In genomic region chr3:90432811-90433219, GRCm38 (mm10) we compare ENCODE assay signal across 8 mouse cellular contexts. TPM values are rescaled to one million over a fixed set of nuclear protein-coding genes. Genes with fewer than 3 reads are reported as not detected.
DNase-seq lines count a peak whose midpoint lies in the region; ATAC-seq and TF ChIP-seq lines count a peak whose summit lies in the region.

No protein-coding gene starts in this region.

- peak; percentile 24 for ATAC-seq in forebrain, embryonic 14.5 days
- peak; percentile 40 for ATAC-seq in intestine, embryonic 16.5 days
- ATAC-seq in midbrain, embryonic 15.5 days (replicated peaks) = peak; percentile 60

- WGBS in spleen, adult 2 months = under 1% methylated on average over 12 of the region's 12 CpGs
- under 1% methylated on average over 12 of the region's 12 CpGs for WGBS in forebrain, embryonic 14.5 days
- WGBS in intestine, embryonic 16.5 days = under 1% methylated on average over 12 of the region's 12 CpGs
- WGBS in midbrain, embryonic 15.5 days = 0% methylated on average over 12 of the region's 12 CpGs

- DNase-seq in spleen, adult 2 months (ENCODE audit: low read depth in 1 of 2, low spot score in 2 of 2) = no peak
- DNase-seq in spleen, adult 18-20 months = no peak
- DNase-seq in brain, adult 2 months (ENCODE audit: low read depth, low spot score) = peak; percentile 60
- DNase-seq in forebrain, embryonic 14.5 days (ENCODE audit: low spot score) = peak; percentile 25
- peak; percentile 57 for DNase-seq in liver
- DNase-seq in MN1 (ENCODE audit: low spot score) = no peak

- TF ChIP-seq CTCF in spleen, adult 2 months (IDR thresholded peaks at IDR 0.05; ENCODE audit: extremely low read depth, insufficient read depth, insufficient read length, insufficient replicate concordance) = no peak

- no peak for TF ChIP-seq POLR2A in spleen, adult 2 months (IDR thresholded peaks at IDR 0.05; ENCODE audit: low read depth, low read length)

- no peaks in the 10 kb centered on the region for H3K4me1 ChIP-seq in spleen, adult 2 months (ENCODE audit: control insufficient read depth, insufficient read depth, insufficient read length)
- H3K4me1 ChIP-seq in forebrain, embryonic 14.5 days (ENCODE audit: control insufficient read depth, insufficient read depth, low read length) = peaks cover 19% of the 10 kb centered on the region
- H3K4me1 ChIP-seq in intestine, embryonic 16.5 days (ENCODE audit: control insufficient read depth, insufficient read depth, low read length) = peaks cover 29% of the 10 kb centered on the region
- H3K4me1 ChIP-seq in midbrain, embryonic 15.5 days = peaks cover 34% of the 10 kb centered on the region

- H3K9ac ChIP-seq in forebrain, embryonic 14.5 days (ENCODE audit: low read length) = peak overlapping the region; percentile 94
- H3K9ac ChIP-seq in intestine, embryonic 16.5 days (ENCODE audit: low read depth, low read length) = peak overlapping the region; percentile 90
- peak overlapping the region; percentile 83 for H3K9ac ChIP-seq in midbrain, embryonic 15.5 days

- H3K36me3 ChIP-seq in spleen, adult 2 months (ENCODE audit: control insufficient read depth, insufficient read depth, low read length) = no peaks in the 10 kb centered on the region
- H3K36me3 ChIP-seq in forebrain, embryonic 14.5 days (ENCODE audit: control insufficient read depth, insufficient read depth, low read length) = peaks cover 4% of the 10 kb centered on the region; the same call in 1 of the 2 replicates
- no peaks in the 10 kb centered on the region for H3K36me3 ChIP-seq in intestine, embryonic 16.5 days (ENCODE audit: control insufficient read depth, insufficient read depth, low read length)
- no peaks in the 10 kb centered on the region for H3K36me3 ChIP-seq in midbrain, embryonic 15.5 days (replicated peaks)

- H3K4me3 ChIP-seq in spleen, adult 2 months (ENCODE audit: extremely low read depth, insufficient read depth, insufficient read length) = peak overlapping the region; percentile 70
- H3K4me3 ChIP-seq in forebrain, embryonic 14.5 days (ENCODE audit: low read depth, low read length) = peak overlapping the region; percentile 73
- peak overlapping the region; percentile 65 for H3K4me3 ChIP-seq in intestine, embryonic 16.5 days (ENCODE audit: low read length)
- H3K4me3 ChIP-seq in midbrain, embryonic 15.5 days = peak overlapping the region; percentile 82

- peak overlapping the region; percentile 94 for H3K27ac ChIP-seq in spleen, adult 2 months (ENCODE audit: insufficient read depth, low read length)
- peak overlapping the region; percentile 95 for H3K27ac ChIP-seq in forebrain, embryonic 14.5 days (ENCODE audit: low read depth, low read length)
- peak overlapping the region; percentile 95 for H3K27ac ChIP-seq in intestine, embryonic 16.5 days (ENCODE audit: low read length)
- H3K27ac ChIP-seq in midbrain, embryonic 15.5 days = peak overlapping the region; percentile 92

- no peaks in the 10 kb centered on the region for H3K9me3 ChIP-seq in forebrain, embryonic 14.5 days (replicated peaks; ENCODE audit: control insufficient read depth, low read length)
- H3K9me3 ChIP-seq in intestine, embryonic 16.5 days (ENCODE audit: control insufficient read depth, low read length) = no peaks in the 10 kb centered on the region
- no peaks in the 10 kb centered on the region for H3K9me3 ChIP-seq in midbrain, embryonic 15.5 days

- H3K27me3 ChIP-seq in spleen, adult 2 months (ENCODE audit: control insufficient read depth, insufficient read depth, low read length) = no peaks in the 10 kb centered on the region
- H3K27me3 ChIP-seq in forebrain, embryonic 14.5 days (replicated peaks; ENCODE audit: control insufficient read depth, insufficient read depth, low read length) = no peaks in the 10 kb centered on the region
- H3K27me3 ChIP-seq in intestine, embryonic 16.5 days (replicated peaks; ENCODE audit: control insufficient read depth, insufficient read depth, low read length) = no peaks in the 10 kb centered on the region
- H3K27me3 ChIP-seq in midbrain, embryonic 15.5 days (replicated peaks) = no peaks in the 10 kb centered on the region

- peak overlapping the region; percentile 99 for H3K4me2 ChIP-seq in forebrain, embryonic 14.5 days (ENCODE audit: low read length)
- H3K4me2 ChIP-seq in intestine, embryonic 16.5 days (ENCODE audit: low read depth, low read length) = peak overlapping the region; percentile 81
- peak overlapping the region; percentile 99 for H3K4me2 ChIP-seq in midbrain, embryonic 15.5 days

RNA-seq across cellular contexts. Expression of gene Ints3, which starts 0.6 kb away (rescaled TPM):
- polyA plus RNA-seq in spleen, adult 2 months (2012; rRNA removed) = 19.7 and 21.1 TPM in 2 replicates
- 20.7 and 25.3 TPM in 2 replicates for polyA plus RNA-seq in forebrain, embryonic 14.5 days (2014; fragmentation: Nextera tagmentation; extraction: Ambion mirVana)
- polyA plus RNA-seq in intestine, embryonic 16.5 days (2015; fragmentation: Nextera tagmentation; extraction: Ambion mirVana) = 20.2 and 22.1 TPM in 2 replicates
- 37.8 and 39.2 TPM in 2 replicates for polyA plus RNA-seq in midbrain, embryonic 15.5 days (2015; fragmentation: Nextera tagmentation; extraction: Ambion mirVana)

RNA-seq across cellular contexts. Expression of gene Npr1, which starts 32.9 kb away (rescaled TPM):
- 15.4 and 16.1 TPM in 2 replicates for polyA plus RNA-seq in spleen, adult 2 months (2012; rRNA removed)
- 2.5 and 3.4 TPM in 2 replicates for polyA plus RNA-seq in forebrain, embryonic 14.5 days (2014; fragmentation: Nextera tagmentation; extraction: Ambion mirVana)
- 5.6 and 6.6 TPM in 2 replicates for polyA plus RNA-seq in intestine, embryonic 16.5 days (2015; fragmentation: Nextera tagmentation; extraction: Ambion mirVana)
- polyA plus RNA-seq in midbrain, embryonic 15.5 days (2015; fragmentation: Nextera tagmentation; extraction: Ambion mirVana) = 2.7 and 3.0 TPM in 2 replicates

RNA-seq across cellular contexts. Expression of gene Slc27a3, which starts 43.1 kb away (rescaled TPM):
- 10.4 and 11.2 TPM in 2 replicates for polyA plus RNA-seq in spleen, adult 2 months (2012; rRNA removed)
- 11.9 and 13.4 TPM in 2 replicates for polyA plus RNA-seq in forebrain, embryonic 14.5 days (2014; fragmentation: Nextera tagmentation; extraction: Ambion mirVana)
- polyA plus RNA-seq in intestine, embryonic 16.5 days (2015; fragmentation: Nextera tagmentation; extraction: Ambion mirVana) = 8.4 and 8.6 TPM in 2 replicates
- 35.1 and 38.6 TPM in 2 replicates for polyA plus RNA-seq in midbrain, embryonic 15.5 days (2015; fragmentation: Nextera tagmentation; extraction: Ambion mirVana)

RNA-seq across cellular contexts. Expression of gene Ilf2, which starts 43.1 kb away (rescaled TPM):
- 12.3 and 12.6 TPM in 2 replicates for polyA plus RNA-seq in spleen, adult 2 months (2012; rRNA removed)
- 266 and 312 TPM in 2 replicates for polyA plus RNA-seq in forebrain, embryonic 14.5 days (2014; fragmentation: Nextera tagmentation; extraction: Ambion mirVana)
- 125 and 140 TPM in 2 replicates for polyA plus RNA-seq in intestine, embryonic 16.5 days (2015; fragmentation: Nextera tagmentation; extraction: Ambion mirVana)
- polyA plus RNA-seq in midbrain, embryonic 15.5 days (2015; fragmentation: Nextera tagmentation; extraction: Ambion mirVana) = 263 and 264 TPM in 2 replicates

RNA-seq across cellular contexts. Expression of gene Snapin, which starts 58.0 kb away (rescaled TPM):
- polyA plus RNA-seq in spleen, adult 2 months (2012; rRNA removed) = 12.4 and 13.2 TPM in 2 replicates
- polyA plus RNA-seq in forebrain, embryonic 14.5 days (2014; fragmentation: Nextera tagmentation; extraction: Ambion mirVana) = 76.7 and 77.3 TPM in 2 replicates
- 74.7 and 79.4 TPM in 2 replicates for polyA plus RNA-seq in intestine, embryonic 16.5 days (2015; fragmentation: Nextera tagmentation; extraction: Ambion mirVana)
- polyA plus RNA-seq in midbrain, embryonic 15.5 days (2015; fragmentation: Nextera tagmentation; extraction: Ambion mirVana) = 83.4 and 89.2 TPM in 2 replicates

Comparison
In these comparisons a context has a peak if more than half of its experiments do, and no peak if none do; other contexts are left out.
1. DNase-seq: peak in brain, adult 2 months (single experiment), forebrain, embryonic 14.5 days (single experiment) and liver (single experiment); none in spleen, adult 2 months (0 of 2), spleen, adult 18-20 months (0 of 2) and MN1 (single experiment).
2. Peak in every context shown above with its lines, with median percentiles within 50 percentile points of each other: H3K27ac ChIP-seq, H3K4me3 ChIP-seq, ATAC-seq, H3K4me2 ChIP-seq and H3K9ac ChIP-seq.